Mouse (Mus musculus): Measurements from ENCODE around the gene Klhl34.

Klhl34 gene

DNA sequence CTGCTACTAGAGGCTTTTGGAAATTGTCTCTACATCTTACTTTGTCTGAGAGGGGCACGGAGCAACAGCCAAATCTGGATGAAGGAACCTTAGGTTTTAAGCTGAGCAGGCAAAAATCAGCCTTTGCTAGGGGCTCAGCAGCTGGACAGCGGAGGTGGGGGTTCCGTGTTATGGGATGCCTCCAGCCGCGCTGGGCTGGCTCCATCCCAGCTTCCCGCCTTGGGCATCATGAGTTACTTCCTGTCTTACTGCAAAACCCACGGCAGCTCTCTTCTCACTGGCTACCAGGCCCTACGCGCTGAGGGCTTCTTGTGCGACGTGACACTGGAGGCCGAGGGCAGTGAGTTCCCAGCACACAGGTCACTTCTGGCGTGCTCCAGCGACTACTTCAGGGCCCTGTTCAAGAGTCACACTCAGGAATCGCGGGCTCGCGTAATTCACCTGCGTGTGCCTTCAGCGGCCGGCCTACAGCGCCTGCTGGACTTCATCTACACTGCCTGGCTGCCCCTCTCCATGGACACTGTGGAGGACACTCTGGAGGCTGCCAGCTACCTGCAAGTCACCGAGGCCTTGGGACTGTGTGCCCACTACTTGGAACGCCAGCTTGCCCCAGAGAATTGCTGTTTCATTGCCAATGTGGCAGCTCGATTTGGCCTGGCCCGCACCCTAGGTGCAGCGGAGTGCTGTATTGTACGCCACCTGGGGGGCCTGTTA is at the start of gene Klhl34:
Gene Klhl34, plus strand, starts transcription at position 229 of the 714 bp plus-strand sequence.
- DNase-seq = no peak

DNA sequence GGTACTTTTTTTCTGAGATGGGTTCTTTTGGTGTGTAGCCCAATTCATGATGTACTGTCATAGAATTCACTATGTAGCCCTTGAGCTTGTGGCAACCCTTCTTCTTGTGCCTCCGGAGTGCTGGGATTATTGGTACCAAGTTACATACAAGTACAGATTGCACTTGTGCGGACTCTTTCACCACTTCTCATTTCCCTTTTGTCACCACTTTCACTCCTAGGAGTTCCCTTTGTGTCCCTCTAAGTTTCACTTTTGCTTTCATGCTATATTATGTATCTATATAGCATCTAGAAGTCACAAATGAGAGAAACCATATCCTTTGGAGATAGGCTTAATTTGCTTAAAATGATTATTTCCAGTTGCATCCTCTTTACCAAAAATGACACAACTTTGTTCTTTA is 16.6 kb upstream of the Klhl34 start:
- no peak for DNase-seq

- no peak for DNase-seq
Observed at GRCm38 (mm10) chrX:157809721-157810120, 8.5 kb upstream of the Klhl34 start.

GRCm38 (mm10) chrX:157817571-157818206 is 546 bp upstream of the Klhl34 start:
- DNase-seq = no peak

GRCm38 (mm10) chrX:157818921-157819260 is 656 bp downstream of the Klhl34 start:
- no peak for DNase-seq

- no peak for DNase-seq
Observed at GRCm38 (mm10) chrX:157829983-157830382, 11.7 kb downstream of the Klhl34 start.

Measured in right cerebral cortex, postnatal 25 days (tissue).